Mouse (Mus musculus) MEL (cell line): ENCODE data around the gene Kcnip1. TPM values are rescaled to one million over a fixed set of nuclear protein-coding genes. Genes with fewer than 3 reads are reported as not detected.

ENCODE experiments used
- DNase-seq: peaks from one replicate; pipeline ENCODE4 v3.0.0; 2011; ENCODE audit warnings: low read depth, low spot score
- H3K27ac ChIP-seq: 2 replicates; pipeline ENCODE4 v1.5.1; 2012; ENCODE audit warnings: low read depth, mild to moderate bottlenecking, control low read depth, low read length, moderate library complexity; ENCODE audit not compliant: control insufficient read depth
- H3K27me3 ChIP-seq, 2 experiments: fragments of 150-350 bp in 1 of 2; sonication (generic) in 1 of 2; 2 replicates each; pipeline ENCODE4 v1.6.1; 2012; ENCODE audit warnings: low read length in 2 of 2, mild to moderate bottlenecking in 2 of 2, improper control_type of control experiment in 1 of 2, moderate library complexity in 1 of 2; ENCODE audit not compliant: insufficient read depth in 2 of 2, control insufficient read depth in 1 of 2
- H3K36me3 ChIP-seq, 2 experiments: 2 replicates each; pipeline ENCODE4 v1.6.1; 2012 to 2014; ENCODE audit warnings: low read length in 2 of 2, improper control_type of control experiment in 1 of 2, inconsistent platforms in 1 of 2, mild to moderate bottlenecking in 1 of 2; ENCODE audit not compliant: insufficient read depth in 2 of 2, control insufficient read depth in 1 of 2
- H3K4me1 ChIP-seq, 2 experiments: fragments of 150-350 bp in 1 of 2; sonication (generic) in 1 of 2; 2 replicates each; pipeline ENCODE4 v1.6.1; 2012; ENCODE audit warnings: low read length in 2 of 2, improper control_type of control experiment in 1 of 2, mild to moderate bottlenecking in 1 of 2; ENCODE audit not compliant: insufficient read depth in 2 of 2, control insufficient read depth in 1 of 2
- H3K4me3 ChIP-seq, 2 experiments: fragments of 150-350 bp in 1 of 2; sonication (generic) in 1 of 2; 2 replicates each; pipeline ENCODE4 v1.5.1; 2012; ENCODE audit warnings: low read depth in 2 of 2, low read length in 2 of 2, mild to moderate bottlenecking in 2 of 2, moderate library complexity in 2 of 2, control low read depth in 1 of 2, improper control_type of control experiment in 1 of 2; ENCODE audit not compliant: control insufficient read depth in 1 of 2, insufficient read depth in 1 of 2
- H3K79me2 ChIP-seq: 2 replicates; pipeline ENCODE4 v1.6.1; 2012; ENCODE audit warnings: mild to moderate bottlenecking, low read length, moderate library complexity; ENCODE audit not compliant: control insufficient read depth, poor library complexity, insufficient read depth
- H3K9ac ChIP-seq: 2 replicates; pipeline ENCODE4 v1.6.1; 2012; ENCODE audit warnings: low read depth, mild to moderate bottlenecking, control low read depth, low read length, moderate library complexity; ENCODE audit not compliant: control insufficient read depth, poor library complexity, severe bottlenecking
- H3K9me3 ChIP-seq: fragments of 150-350 bp; sonication (generic); replicated peaks from 2 replicates; pipeline ENCODE4 v1.6.1; 2012; ENCODE audit warnings: mild to moderate bottlenecking, low read length, improper control_type of control experiment, moderate library complexity; ENCODE audit not compliant: insufficient read depth
- BHLHE40 ChIP-seq: IDR thresholded peaks from 2 replicates; pipeline ENCODE4 v1.6.1; 2012; ENCODE audit warnings: low read depth, mild to moderate bottlenecking, inconsistent platforms, low read length, improper control_type of control experiment, borderline replicate concordance
- CHD2 ChIP-seq: IDR thresholded peaks from 2 replicates; pipeline ENCODE4 v1.6.1; 2011; ENCODE audit warnings: low read length, improper control_type of control experiment
- CTCF ChIP-seq, 3 experiments: IDR thresholded peaks in 2 of 3; conservative IDR thresholded peaks in 1 of 3; 2 replicates each; pipeline ENCODE4 v1.5.1; 2011 to 2012; ENCODE audit warnings: low read length in 3 of 3, low read depth in 2 of 3, mild to moderate bottlenecking in 2 of 3, improper control_type of control experiment in 1 of 3, inconsistent platforms in 1 of 3, mixed read lengths in 1 of 3, moderate library complexity in 1 of 3; ENCODE audit not compliant: control insufficient read depth in 1 of 3, insufficient read depth in 1 of 3, poor library complexity in 1 of 3, severe bottlenecking in 1 of 3
- E2F4 ChIP-seq: IDR thresholded peaks from 2 replicates; pipeline ENCODE4 v1.6.1; 2011; ENCODE audit warnings: low read depth, low read length, improper control_type of control experiment, borderline replicate concordance
- ELF1 ChIP-seq: IDR thresholded peaks from 2 replicates; pipeline ENCODE4 v1.6.1; 2014; ENCODE audit warnings: low read depth, mild to moderate bottlenecking, inconsistent platforms, low read length, improper control_type of control experiment, moderate library complexity
- EP300 ChIP-seq, 2 experiments: IDR thresholded peaks; 2 replicates each; pipeline ENCODE4 v1.6.1; 2011; ENCODE audit warnings: improper control_type of control experiment in 2 of 2, low read length in 2 of 2, low read depth in 1 of 2, mild to moderate bottlenecking in 1 of 2
- GABPA ChIP-seq: IDR thresholded peaks from 2 replicates; pipeline ENCODE4 v1.6.1; 2012; ENCODE audit warnings: low read depth, mild to moderate bottlenecking, inconsistent platforms, low read length, improper control_type of control experiment, moderate library complexity
- GATA1 ChIP-seq: IDR thresholded peaks from 2 replicates; pipeline ENCODE4 v1.6.1; 2011; ENCODE audit warnings: low read depth, low read length, improper control_type of control experiment
- KAT2A ChIP-seq: conservative IDR thresholded peaks from 2 replicates; pipeline ENCODE4 v1.6.1; 2012; ENCODE audit warnings: low read depth, low read length, improper control_type of control experiment, inconsistent platforms
- MAX ChIP-seq: IDR thresholded peaks from 2 replicates; pipeline ENCODE4 v1.6.1; 2011; ENCODE audit warnings: low read length, improper control_type of control experiment
- MAZ ChIP-seq: IDR thresholded peaks from 2 replicates; pipeline ENCODE4 v1.6.1; 2012; ENCODE audit warnings: low read depth, mild to moderate bottlenecking, inconsistent platforms, low read length, improper control_type of control experiment
- MEF2A ChIP-seq: IDR thresholded peaks from 2 replicates; pipeline ENCODE4 v1.6.1; 2014; ENCODE audit warnings: low read depth, mild to moderate bottlenecking, inconsistent platforms, low read length, improper control_type of control experiment; ENCODE audit not compliant: poor library complexity, insufficient replicate concordance, severe bottlenecking; ENCODE audit errors: extremely low read depth
- POLR2A ChIP-seq, 2 experiments: IDR thresholded peaks; 2 replicates each; pipeline ENCODE4 v1.6.1; 2011 to 2012; ENCODE audit warnings: low read length in 2 of 2, mild to moderate bottlenecking in 2 of 2, control low read depth in 1 of 2, improper control_type of control experiment in 1 of 2, low read depth in 1 of 2, moderate library complexity in 1 of 2; ENCODE audit not compliant: control insufficient read depth in 1 of 2, insufficient read depth in 1 of 2, poor library complexity in 1 of 2
- POLR2AphosphoS5 ChIP-seq: IDR thresholded peaks from 2 replicates; pipeline ENCODE4 v1.6.1; 2012; ENCODE audit warnings: low read depth, borderline replicate concordance, mild to moderate bottlenecking, inconsistent platforms, low read length, moderate library complexity, mixed read lengths
- RAD21 ChIP-seq: IDR thresholded peaks from 2 replicates; pipeline ENCODE4 v1.6.1; 2011; ENCODE audit warnings: mild to moderate bottlenecking, low read depth, low read length, improper control_type of control experiment
- SIN3A ChIP-seq: IDR thresholded peaks from 2 replicates; pipeline ENCODE4 v1.6.1; 2012; ENCODE audit warnings: low read length, improper control_type of control experiment, inconsistent platforms
- SMC3 ChIP-seq: IDR thresholded peaks from 2 replicates; pipeline ENCODE4 v1.6.1; 2011; ENCODE audit warnings: low read depth, low read length, improper control_type of control experiment
- TBP ChIP-seq: IDR thresholded peaks from 2 replicates; pipeline ENCODE4 v1.8.0; 2011; ENCODE audit warnings: low read depth, low read length, improper control_type of control experiment
- USF1 ChIP-seq: IDR thresholded peaks from 2 replicates; pipeline ENCODE4 v1.6.1; 2014; ENCODE audit warnings: low read depth, mild to moderate bottlenecking, inconsistent platforms, low read length, improper control_type of control experiment, moderate library complexity
- USF2 ChIP-seq, 2 experiments: IDR thresholded peaks; 2 replicates each; pipeline ENCODE4 v1.6.1; 2011 to 2012; ENCODE audit warnings: improper control_type of control experiment in 2 of 2, low read length in 2 of 2, borderline replicate concordance in 1 of 2, inconsistent platforms in 1 of 2, low read depth in 1 of 2, mild to moderate bottlenecking in 1 of 2; ENCODE audit not compliant: insufficient read depth in 1 of 2
- ZC3H11A ChIP-seq: IDR thresholded peaks from 2 replicates; pipeline ENCODE4 v1.6.1; 2012; ENCODE audit warnings: low read depth, mild to moderate bottlenecking, inconsistent platforms, low read length, improper control_type of control experiment
- ZNF384 ChIP-seq: IDR thresholded peaks from 2 replicates; pipeline ENCODE4 v1.6.1; 2012; ENCODE audit warnings: low read depth, mild to moderate bottlenecking, inconsistent platforms, low read length, improper control_type of control experiment
- polyA plus RNA-seq, 2 experiments: library from polyadenylated mRNA; stranded (reverse) in 1 of 2; unstranded in 1 of 2; fragments of >175 nt in 1 of 2; fragments of >200 nt in 1 of 2; gene quantifications; 2 replicates each; pipeline versions ENCODE4 v1.2.1 to v1.2.4; 2012; ENCODE audit warnings: low replicate concordance in 2 of 2, low read depth in 1 of 2; ENCODE audit not compliant: insufficient read length in 2 of 2, insufficient read depth in 1 of 2, missing spikeins in 1 of 2
- total RNA-seq: library from RNA; depleted of rRNA; stranded (reverse); fragments of 300-350 nt; gene quantifications from 2 replicates; pipeline ENCODE4 v1.2.3, GENCODE M21; 2012

Kcnip1 gene
- total and polyA plus RNA-seq, 3 experiments = 0.04 to 0.06 TPM; not detected in 1

DNA sequence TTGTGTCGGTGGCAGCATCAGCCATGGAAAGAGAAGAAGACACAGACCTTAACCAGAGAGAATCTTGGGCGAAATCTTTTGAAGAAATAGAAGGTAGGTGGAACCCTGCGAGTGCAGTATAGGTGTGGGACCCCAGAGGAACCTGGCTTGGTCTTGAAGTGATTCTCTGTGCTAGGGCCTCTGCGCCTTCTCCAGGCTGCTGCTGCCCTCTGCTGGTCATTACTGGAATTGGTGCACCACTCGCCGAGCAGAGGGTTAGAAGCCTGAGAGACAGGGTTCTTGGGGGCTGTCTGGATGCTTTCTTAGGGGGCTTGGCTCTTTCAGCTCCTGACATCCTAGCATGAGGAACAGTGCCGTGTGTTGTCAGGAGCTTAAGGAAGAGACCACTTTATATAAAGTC, 271.7 kb downstream of the Kcnip1 start:
- no peaks in the 10 kb centered on the region for H3K36me3 ChIP-seq
- peaks cover 3 to 5% of the 10 kb centered on the region in 2 experiments; a peak in 3 of 4 replicates for H3K27me3 ChIP-seq
- H3K79me2 ChIP-seq = no peaks in the 10 kb centered on the region
- peak; percentile 68 for DNase-seq
- no peak overlapping the region for H3K27ac ChIP-seq
- H3K9ac ChIP-seq = no peak overlapping the region
- H3K9me3 ChIP-seq = no peaks in the 10 kb centered on the region
- no peak for TF ChIP-seq SIN3A
- peak; percentile 78 for TF ChIP-seq ZC3H11A
- no peak for TF ChIP-seq MAZ
- TF ChIP-seq E2F4 = no peak
- peak; percentile 85 for TF ChIP-seq SMC3
- 0 out of 2 replicates have a peak, but pooled peaks have one; percentile 20 for TF ChIP-seq BHLHE40
- no peak for TF ChIP-seq EP300 (IDR thresholded peaks at IDR 0.05; ENCODE audit: low read depth in 1 of 2, low read length in 2 of 2)
- TF ChIP-seq RAD21 = peak; percentile 91
- TF ChIP-seq MAX = no peak
- TF ChIP-seq CTCF (IDR thresholded peaks at IDR 0.05 in 2 of 3, conservative IDR thresholded peaks at IDR 0.05 in 1 of 3; ENCODE audit: control insufficient read depth in 1 of 3, insufficient read depth in 1 of 3, low read depth in 2 of 3, low read length in 3 of 3, poor library complexity in 1 of 3, severe bottlenecking in 1 of 3) = peak; percentile 92 to 99 (median 93)
- no peaks in the 10 kb centered on the region for H3K4me1 ChIP-seq
- no peak overlapping the region for H3K4me3 ChIP-seq

DNA sequence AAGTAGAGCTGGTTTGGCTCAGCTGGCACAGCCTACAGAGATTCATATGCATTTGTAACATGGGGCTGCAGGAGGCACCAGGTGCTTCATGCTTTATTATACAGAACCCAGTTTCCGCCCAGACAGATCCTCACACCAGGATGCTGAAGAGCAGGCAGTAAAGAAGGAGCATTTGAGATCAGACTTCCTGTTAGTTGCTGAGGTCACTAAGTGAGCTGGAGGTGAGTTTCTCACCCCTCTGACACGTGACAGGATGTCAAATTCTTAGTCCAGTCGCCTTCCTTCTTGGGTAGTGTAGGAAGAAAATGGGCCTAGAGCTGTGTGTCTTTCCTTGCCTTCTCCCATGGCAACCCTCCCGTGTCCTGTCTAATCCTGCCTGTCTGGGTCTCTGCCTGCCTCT, 286.2 kb downstream of the Kcnip1 start:
- DNase-seq = no peak
- Histone ChIP-seq H3K27ac (no peak overlapping the region), H3K36me3 (no peaks in the 10 kb centered on the region)
- TF ChIP-seq BHLHE40 (no peak), E2F4 (no peak), KAT2A (no peak), TBP (no peak), GABPA (no peak), POLR2A (IDR thresholded peaks at IDR 0.05; ENCODE audit: control insufficient read depth in 1 of 2, insufficient read depth in 1 of 2, low read depth in 1 of 2, low read length in 2 of 2, poor library complexity in 1 of 2) (no peak), ELF1 (no peak), SIN3A (no peak), CTCF (IDR thresholded peaks at IDR 0.05 in 2 of 3, conservative IDR thresholded peaks at IDR 0.05 in 1 of 3; ENCODE audit: control insufficient read depth in 1 of 3, insufficient read depth in 1 of 3, low read depth in 2 of 3, low read length in 3 of 3, poor library complexity in 1 of 3, severe bottlenecking in 1 of 3) (no peak), USF1 (no peak), CHD2 (no peak), GATA1 (no peak), USF2 (IDR thresholded peaks at IDR 0.05; ENCODE audit: borderline replicate concordance in 1 of 2, insufficient read depth in 1 of 2, low read depth in 1 of 2, low read length in 2 of 2) (no peak), SMC3 (no peak), MEF2A (no peak), POLR2AphosphoS5 (no peak), RAD21 (no peak), ZNF384 (no peak)
- TF ChIP-seq, all 39 proteins: peak for 0
- 0 out of 4 replicates have a peak, but pooled peaks cover 0 to 2% of the 10 kb centered on the region in 2 experiments for H3K27me3 ChIP-seq
- no peaks in the 10 kb centered on the region for H3K9me3 ChIP-seq
- H3K9ac ChIP-seq = no peak overlapping the region
- no peak overlapping the region for H3K4me3 ChIP-seq
- H3K4me1 ChIP-seq = no peaks in the 10 kb centered on the region
- H3K79me2 ChIP-seq = no peaks in the 10 kb centered on the region
